Mouse (Mus musculus) brain, embryonic 14.5 days (tissue): ENCODE data around the gene Vav3. TPM values are rescaled to one million over a fixed set of nuclear protein-coding genes. Genes with fewer than 3 reads are reported as not detected.

Experiments used
- DNase-seq: peaks from one replicate; pipeline ENCODE4 v3.0.0-alpha.2; 2011; ENCODE audit warnings: low read depth
- CTCF ChIP-seq: fragments of 200-500 bp; IDR thresholded peaks from 2 replicates; pipeline ENCODE4 v1.5.1; 2012; ENCODE audit warnings: inconsistent platforms, mild to moderate bottlenecking, moderate library complexity, borderline replicate concordance; ENCODE audit not compliant: insufficient read depth, insufficient read length; ENCODE audit errors: extremely low read depth
- POLR2A ChIP-seq: fragments of 200-500 bp; IDR thresholded peaks from 2 replicates; pipeline ENCODE4 v1.6.1; 2012; ENCODE audit warnings: mild to moderate bottlenecking, inconsistent platforms, borderline replicate concordance; ENCODE audit not compliant: poor library complexity, insufficient read depth, insufficient read length, severe bottlenecking; ENCODE audit errors: extremely low read depth
- polyA plus RNA-seq: library from polyadenylated mRNA; depleted of rRNA; stranded (reverse); fragments of >200 nt; gene quantifications from 2 replicates; pipeline ENCODE4 v1.2.3, GENCODE M21; 2012

Gene Vav3
- polyA plus RNA-seq, 1 experiment: 15.7 TPM

- TF ChIP-seq POLR2A (no peak), CTCF (no peak)
- DNase-seq: no peak
These were observed 237.9 kb downstream of the Vav3 start for GRCm38 (mm10) chr3:109578347-109578746.

- no peak for DNase-seq
- TF ChIP-seq POLR2A: no peak
- TF ChIP-seq CTCF: no peak
These were observed 238.5 kb downstream of the Vav3 start for GRCm38 (mm10) chr3:109578983-109579382.

GRCm38 (mm10) chr3:109585946-109586345 lies 245.5 kb downstream of the Vav3 start:
- TF ChIP-seq POLR2A: no peak
- TF ChIP-seq CTCF: no peak
- DNase-seq: no peak

GRCm38 (mm10) chr3:109592970-109593369 lies 252.5 kb downstream of the Vav3 start:
- no peak for DNase-seq
- TF ChIP-seq POLR2A (no peak), CTCF (no peak)

GRCm38 (mm10) chr3:109596084-109596483 lies 255.6 kb downstream of the Vav3 start:
- DNase-seq: peak; percentile 13
- no peak for TF ChIP-seq CTCF

GRCm38 (mm10) chr3:109600699-109601451 lies 260.4 kb downstream of the Vav3 start:
- DNase-seq: no peak
- TF ChIP-seq POLR2A: no peak
- no peak for TF ChIP-seq CTCF

GRCm38 (mm10) chr3:109602753-109603152 lies 262.3 kb downstream of the Vav3 start:
- TF ChIP-seq CTCF (no peak), POLR2A (no peak)
- DNase-seq: no peak

GRCm38 (mm10) chr3:109606121-109606520 lies 265.7 kb downstream of the Vav3 start:
- DNase-seq: no peak
- TF ChIP-seq CTCF (no peak), POLR2A (no peak)

- no peak for DNase-seq
- TF ChIP-seq CTCF: no peak
These were observed 281.3 kb downstream of the Vav3 start for GRCm38 (mm10) chr3:109621721-109622120.

GRCm38 (mm10) chr3:109622361-109622760 lies 281.9 kb downstream of the Vav3 start:
- peak; percentile 57 for DNase-seq
- no peak for TF ChIP-seq CTCF
- TF ChIP-seq POLR2A: no peak

GRCm38 (mm10) chr3:109622816-109623215 lies 282.4 kb downstream of the Vav3 start:
- no peak for TF ChIP-seq POLR2A
- peak; percentile 22 for DNase-seq

GRCm38 (mm10) chr3:109623770-109624169 lies 283.3 kb downstream of the Vav3 start:
- no peak for DNase-seq
- TF ChIP-seq CTCF: no peak

GRCm38 (mm10) chr3:109636045-109636444 lies 295.6 kb downstream of the Vav3 start:
- no peak for TF ChIP-seq POLR2A
- TF ChIP-seq CTCF: no peak
- DNase-seq: peak; percentile 53
